Mouse (Mus musculus) C2C12 (cell line): ENCODE data around the gene Irf9. TPM values are rescaled to one million over a fixed set of nuclear protein-coding genes. Genes with fewer than 3 reads are reported as not detected.

Source experiments
- H3K27me3 ChIP-seq: one replicate; pipeline ENCODE4 v1.6.1; 2011; ENCODE audit not compliant: control insufficient read depth, insufficient read depth, insufficient read length
- H3K36me3 ChIP-seq: one replicate; pipeline ENCODE4 v1.6.1; 2011; ENCODE audit not compliant: control insufficient read depth, insufficient read depth
- H3K4me3 ChIP-seq: one replicate; pipeline ENCODE4 v1.5.1; 2011; ENCODE audit warnings: mild to moderate bottlenecking, control low read depth; ENCODE audit not compliant: poor library complexity, insufficient read depth, severe bottlenecking
- H3K79me2 ChIP-seq: one replicate; pipeline ENCODE4 v1.6.1; 2011; ENCODE audit not compliant: control insufficient read depth, insufficient read depth
- H3K79me3 ChIP-seq: one replicate; pipeline ENCODE4 v1.6.1; 2011; ENCODE audit warnings: low read depth, control low read depth
- H3ac ChIP-seq: one replicate; pipeline ENCODE3; 2011; ENCODE audit warnings: low read depth; ENCODE audit not compliant: control insufficient read depth, insufficient read length
- CEBPB ChIP-seq: IDR thresholded peaks from one replicate; pipeline ENCODE4 v1.6.1; 2011; ENCODE audit warnings: low read depth, mild to moderate bottlenecking, control low read depth, moderate library complexity
- CTCF ChIP-seq: IDR thresholded peaks from one replicate; pipeline ENCODE4 v1.5.1; 2011; ENCODE audit not compliant: control insufficient read depth, insufficient read depth, insufficient read length
- FOSL1 ChIP-seq: IDR thresholded peaks from one replicate; pipeline ENCODE4 v1.8.0; 2011; ENCODE audit warnings: mild to moderate bottlenecking, low read length; ENCODE audit not compliant: poor library complexity, insufficient read depth, severe bottlenecking
- MAX ChIP-seq: IDR thresholded peaks from one replicate; pipeline ENCODE4 v1.6.1; 2011; ENCODE audit warnings: mild to moderate bottlenecking, control low read depth
- MYOD1 ChIP-seq: IDR thresholded peaks from one replicate; pipeline ENCODE4 v1.6.1; 2011; ENCODE audit warnings: low read depth; ENCODE audit not compliant: control insufficient read depth, insufficient read length
- MYOG ChIP-seq: IDR thresholded peaks from one replicate; pipeline ENCODE4 v1.6.1; 2011; ENCODE audit not compliant: control insufficient read depth, insufficient read length; ENCODE audit errors: extremely low read depth
- USF1 ChIP-seq: IDR thresholded peaks from one replicate; pipeline ENCODE4 v1.6.1; 2011; ENCODE audit warnings: low read depth, mild to moderate bottlenecking, control low read depth, moderate library complexity
- polyA plus RNA-seq: library from polyadenylated mRNA; unstranded; fragments of >200 nt; fragmentation: generic; extraction: Trizol; gene quantifications from one replicate; pipeline ENCODE4 v1.2.1, GENCODE M21; 2012; ENCODE audit warnings: missing spikeins

The Irf9 gene
- polyA plus RNA-seq, 1 experiment: 3.3 TPM

DNA sequence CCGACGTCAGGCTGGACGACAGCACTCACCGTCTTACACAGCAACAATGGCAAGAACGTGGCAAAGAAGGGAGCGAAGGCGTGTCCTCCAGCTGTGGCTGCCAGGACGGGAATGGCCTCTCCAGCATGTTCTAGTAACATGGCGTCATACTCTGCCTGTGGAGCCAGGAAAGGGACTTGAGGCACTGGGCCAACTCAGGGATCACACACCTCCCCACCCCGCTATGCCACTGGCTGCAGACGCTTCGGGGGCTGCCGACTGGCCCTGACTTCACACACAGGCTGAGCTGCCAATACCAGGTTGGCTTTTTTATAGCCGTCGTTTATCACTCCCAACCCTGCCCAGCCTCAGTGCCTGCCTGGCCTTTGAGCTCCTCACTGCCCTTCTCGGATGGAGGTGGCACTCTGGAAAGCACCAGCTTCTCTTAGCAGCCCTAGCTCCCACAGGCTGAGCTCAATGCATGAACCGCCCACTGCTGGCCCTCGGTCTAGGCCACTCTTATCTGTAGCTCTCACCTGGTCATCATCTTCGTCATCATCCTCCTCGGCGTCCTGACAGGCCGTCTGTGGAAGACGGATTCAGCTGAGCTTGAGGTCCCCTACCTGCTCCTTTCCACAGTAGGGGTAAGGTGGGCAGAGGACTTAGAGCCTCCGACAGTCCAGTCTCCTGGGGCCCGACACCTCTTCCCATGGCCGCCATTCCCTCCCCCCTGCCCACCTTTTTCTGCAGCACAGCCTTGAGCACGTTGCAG lies 24.9 kb downstream of the Irf9 start:
- TF ChIP-seq FOSL1: no peak
- no peak for TF ChIP-seq CTCF
- TF ChIP-seq MYOD1: no peak
- no peak for TF ChIP-seq USF1
- no peak for TF ChIP-seq CEBPB
- TF ChIP-seq MAX: no peak
- no peak for TF ChIP-seq MYOG
- Histone ChIP-seq H3K36me3 (peaks cover 81% of the 10 kb centered on the region), H3K79me2 (peaks cover 3% of the 10 kb centered on the region), H3ac (no peak overlapping the region), H3K4me3 (no peak overlapping the region), H3K27me3 (no peaks in the 10 kb centered on the region), H3K79me3 (no peaks in the 10 kb centered on the region)

DNA sequence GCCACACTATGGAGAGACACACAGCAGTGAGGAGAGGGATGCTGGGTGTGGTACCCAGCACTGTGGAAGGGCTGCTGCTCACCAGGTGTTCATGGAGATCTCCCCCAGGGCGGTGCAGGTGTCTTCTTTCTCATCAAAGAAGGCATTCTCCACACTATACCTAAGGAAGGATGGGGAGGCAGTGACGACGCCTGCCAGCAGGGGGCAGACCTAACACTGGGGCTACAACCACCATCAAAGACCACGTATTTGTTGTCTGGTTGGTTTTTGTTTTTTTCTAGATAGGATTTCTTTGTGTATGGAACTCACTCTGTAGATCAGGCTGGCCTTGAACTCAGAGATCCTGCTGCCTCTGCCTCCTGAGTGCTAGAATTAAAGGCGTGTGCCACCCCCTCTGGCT lies 25.9 kb downstream of the Irf9 start:
- H3K4me3 ChIP-seq: no peak overlapping the region
- H3K36me3 ChIP-seq: peaks cover 92% of the 10 kb centered on the region
- peak; percentile 57 for TF ChIP-seq CTCF
- no peak for TF ChIP-seq MYOD1
- peaks cover 8% of the 10 kb centered on the region for H3K79me3 ChIP-seq
- no peak overlapping the region for H3ac ChIP-seq
- peaks cover 13% of the 10 kb centered on the region for H3K79me2 ChIP-seq
- no peaks in the 10 kb centered on the region for H3K27me3 ChIP-seq

DNA sequence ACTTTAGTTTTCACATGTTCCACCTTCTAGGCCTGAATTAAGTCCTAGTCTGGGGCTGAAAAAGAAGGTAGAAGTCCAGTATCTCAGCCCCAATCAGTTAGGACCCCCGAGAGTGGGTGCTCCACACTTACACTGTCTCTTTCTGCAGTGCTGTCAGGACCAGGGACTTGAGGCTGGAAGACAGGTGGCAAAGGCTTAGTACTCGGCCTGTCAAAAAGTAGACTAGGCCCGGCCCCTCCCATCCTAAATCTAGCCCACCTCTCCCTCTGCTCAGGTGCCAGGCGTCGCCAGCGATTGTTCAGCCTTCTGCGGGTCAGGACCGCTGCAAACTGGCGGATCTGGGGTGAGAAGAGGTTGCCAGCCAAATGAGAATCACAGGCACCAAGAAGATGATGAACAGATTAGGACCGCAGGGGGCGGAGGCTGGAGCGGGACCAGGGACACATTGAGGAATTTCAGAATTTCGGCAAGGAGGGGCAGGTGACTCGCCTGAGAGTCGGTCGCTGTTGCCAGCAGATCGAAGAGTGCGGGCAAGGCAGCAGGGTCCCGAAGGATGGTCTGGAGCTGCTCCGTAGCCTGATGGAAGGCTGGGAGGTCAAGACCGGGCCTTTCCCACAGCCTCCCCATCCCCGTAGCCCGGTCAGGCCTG lies 31.6 kb downstream of the Irf9 start:
- Histone ChIP-seq H3K27me3 (no peaks in the 10 kb centered on the region), H3K36me3 (peaks cover 84% of the 10 kb centered on the region), H3ac (peak overlapping the region; percentile 96)

DNA sequence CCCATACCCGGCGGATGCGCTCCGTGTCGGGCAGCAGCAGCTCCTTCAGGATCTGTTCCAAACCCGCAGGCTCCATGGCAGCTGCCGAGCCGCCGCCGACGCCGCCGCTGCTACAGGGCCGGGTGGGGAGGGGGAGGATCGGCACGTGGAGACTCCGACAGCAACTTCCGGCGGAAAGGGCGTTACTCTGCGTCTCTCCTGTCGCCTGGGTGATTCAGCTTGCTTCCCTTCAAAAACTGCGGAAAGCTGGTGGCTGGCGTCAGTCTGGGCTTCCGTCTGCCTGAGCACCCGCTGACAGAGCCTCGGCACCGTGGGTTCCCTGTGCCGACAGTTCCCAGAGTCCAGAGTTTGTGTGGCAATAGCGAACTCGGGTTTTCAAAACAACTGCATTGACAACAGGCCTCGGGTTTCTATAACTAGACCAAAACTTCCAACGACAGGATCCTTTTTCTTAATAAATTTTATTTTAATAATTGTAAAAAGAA lies 32.2 kb downstream of the Irf9 start, which contains the start of gene Ipo4:
Ipo4 (minus strand) TSS at position 435 of the 485 bp plus-strand sequence.
- Histone ChIP-seq H3K79me3 (peaks cover 22% of the 10 kb centered on the region), H3K27me3 (no peaks in the 10 kb centered on the region), H3ac (peak within 1 kb of the TSS; percentile 96), H3K79me2 (peaks cover 36% of the 10 kb centered on the region), H3K4me3 (peak within 1 kb of the TSS; percentile 68), H3K36me3 (peaks cover 84% of the 10 kb centered on the region)
- no peak for TF ChIP-seq CTCF
- TF ChIP-seq MYOD1: no peak
- TF ChIP-seq FOSL1: no peak
- no peak for TF ChIP-seq MYOG
- peak; percentile 66 for TF ChIP-seq USF1
- no peak for TF ChIP-seq CEBPB
- TF ChIP-seq MAX: peak; percentile 98

More for the DNA sequence above, 31.6 kb downstream of the Irf9 start:
- H3K79me3 ChIP-seq: peaks cover 17% of the 10 kb centered on the region
- TF ChIP-seq MYOD1 (peak; percentile 69), FOSL1 (no peak)
- H3K4me3 ChIP-seq: peak overlapping the region; percentile 68
- H3K79me2 ChIP-seq: peaks cover 31% of the 10 kb centered on the region

DNA sequence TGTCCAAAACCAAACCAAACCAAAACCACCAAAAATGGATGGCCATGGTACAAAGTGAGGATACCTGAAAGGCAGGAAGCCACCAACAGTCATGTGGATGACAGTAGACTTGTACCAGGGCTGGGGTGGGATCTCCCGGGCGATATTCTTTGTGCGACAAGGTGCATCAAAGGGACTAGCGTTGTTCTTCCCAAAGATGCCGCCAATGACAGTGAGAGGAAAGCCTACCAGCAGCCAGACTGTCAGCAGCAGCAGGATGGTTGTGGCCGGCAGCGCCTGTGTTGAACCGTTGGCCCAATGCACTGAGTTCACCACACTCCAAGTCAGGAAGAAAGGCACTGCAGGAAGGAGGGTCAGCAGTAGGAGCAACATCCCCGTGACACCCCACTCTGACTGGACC lies 34.4 kb downstream of the Irf9 start, which contains the start of gene Gm49378:
Gm49378 (minus strand) TSS at position 101 of the 400 bp plus-strand sequence.
- TF ChIP-seq CEBPB: no peak
- no peak for TF ChIP-seq MAX
- no peak for TF ChIP-seq USF1
- no peak for TF ChIP-seq MYOG
- TF ChIP-seq CTCF: no peak
- no peak for TF ChIP-seq FOSL1
- H3K4me3 ChIP-seq: no peak within 1 kb of the TSS
- H3K79me3 ChIP-seq: peaks cover 42% of the 10 kb centered on the region
- H3K36me3 ChIP-seq: peaks cover 74% of the 10 kb centered on the region
- no peak within 1 kb of the TSS for H3ac ChIP-seq
- peaks cover 59% of the 10 kb centered on the region for H3K79me2 ChIP-seq
- no peaks in the 10 kb centered on the region for H3K27me3 ChIP-seq
